Mouse (Mus musculus) duodenum, adult 2 months (tissue): ENCODE measurements around the gene Olfr1383. TPM values are rescaled to one million over a fixed set of nuclear protein-coding genes. Genes with fewer than 3 reads are reported as not detected.

Experiments used
- polyA plus RNA-seq: library from polyadenylated mRNA; depleted of rRNA; stranded (reverse); fragments of >200 nt; gene quantifications from 2 replicates; pipeline ENCODE4 v1.2.3, GENCODE M21; 2012; ENCODE audit warnings: low replicate concordance; rRNA removed

Olfr1383 gene
- not detected in 2 replicates for polyA plus RNA-seq

DNA sequence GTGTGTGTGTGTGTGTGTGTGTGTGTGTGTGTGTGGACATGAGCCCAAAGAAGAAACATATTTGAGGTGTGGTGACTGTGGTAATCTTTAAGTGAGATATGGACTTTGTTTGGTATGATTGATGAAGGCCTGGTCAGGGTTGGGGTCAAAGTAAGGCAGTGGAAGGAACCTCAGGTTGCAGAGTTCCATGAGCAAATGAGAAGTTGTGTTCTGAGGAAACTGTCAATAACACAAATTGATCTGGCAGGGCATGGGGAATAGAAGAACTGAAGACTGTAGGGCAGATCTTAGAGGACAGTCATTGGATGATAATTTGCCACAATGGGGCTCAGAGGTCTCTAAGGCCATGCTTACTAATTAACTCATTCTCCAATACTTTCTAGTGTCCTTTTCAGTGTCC, at the start of gene Olfr1383:
Gene Olfr1383, plus strand, starts transcription at position 301 of the 400 bp plus-strand sequence.

DNA sequence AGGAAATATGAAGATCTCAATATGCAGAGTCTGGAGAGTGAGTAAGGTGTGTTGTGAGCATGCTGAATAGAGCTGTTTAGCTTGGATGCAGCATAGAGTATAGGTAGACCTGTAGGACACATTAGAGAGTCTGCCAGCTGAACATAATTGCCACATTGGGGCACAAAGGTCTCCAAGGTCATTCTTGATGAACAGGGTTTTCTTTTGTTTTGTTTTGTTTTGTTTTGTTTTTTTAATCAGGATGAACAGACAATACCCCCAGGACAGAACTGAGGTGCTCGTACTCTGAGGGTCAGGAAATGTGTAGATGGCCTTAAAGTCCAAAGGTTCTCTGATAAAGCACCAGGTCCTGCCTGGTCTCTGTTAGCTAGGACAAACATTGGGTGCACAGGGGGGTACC, 30.7 kb upstream of the Olfr1383 start, which contains the start of gene Olfr1385:
Gene Olfr1385, plus strand, starts transcription at position 301 of the 400 bp plus-strand sequence.

DNA sequence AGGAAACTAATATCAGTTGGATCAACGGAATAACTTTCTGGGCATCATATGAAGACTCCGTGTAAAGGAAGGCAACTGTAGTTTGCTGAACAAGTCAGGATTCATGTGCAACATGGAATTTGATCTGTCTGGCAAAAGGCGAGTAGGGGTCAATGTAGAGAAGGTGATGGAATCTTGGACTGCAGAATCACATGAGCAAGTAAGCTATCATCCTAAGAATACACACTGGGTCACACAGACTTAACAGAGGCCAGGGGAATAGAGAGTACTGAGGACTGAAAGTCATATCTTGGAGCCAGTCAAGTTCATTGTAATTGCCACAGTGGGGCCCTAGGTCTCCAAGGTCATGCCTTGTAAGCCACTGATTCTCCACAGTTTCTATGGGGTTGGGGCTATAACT, 8.5 kb downstream of the Olfr1383 start, which contains the start of gene Olfr1382:
Gene Olfr1382, plus strand, starts transcription at position 301 of the 400 bp plus-strand sequence.

DNA sequence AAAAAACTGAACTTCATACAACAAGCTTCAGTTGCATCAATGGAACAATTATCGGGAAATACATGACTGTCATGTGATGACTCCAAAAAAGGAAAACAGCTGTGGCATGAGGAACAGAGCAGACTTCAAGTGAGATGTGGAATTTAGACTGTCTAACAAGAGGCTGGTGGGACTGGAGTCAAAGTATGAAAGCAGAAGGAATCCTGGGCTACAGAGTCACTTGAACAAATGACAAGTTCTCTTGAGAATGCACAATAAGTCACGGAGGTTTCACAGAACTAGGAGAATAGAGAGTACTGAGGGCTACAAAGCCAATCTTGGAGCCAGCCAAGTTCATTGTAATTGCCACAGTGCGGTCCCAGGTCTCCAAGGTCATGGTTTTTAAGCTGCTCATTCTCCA, 23.7 kb downstream of the Olfr1383 start, which contains the start of gene Olfr1381:
Gene Olfr1381, plus strand, starts transcription at position 301 of the 400 bp plus-strand sequence.

DNA sequence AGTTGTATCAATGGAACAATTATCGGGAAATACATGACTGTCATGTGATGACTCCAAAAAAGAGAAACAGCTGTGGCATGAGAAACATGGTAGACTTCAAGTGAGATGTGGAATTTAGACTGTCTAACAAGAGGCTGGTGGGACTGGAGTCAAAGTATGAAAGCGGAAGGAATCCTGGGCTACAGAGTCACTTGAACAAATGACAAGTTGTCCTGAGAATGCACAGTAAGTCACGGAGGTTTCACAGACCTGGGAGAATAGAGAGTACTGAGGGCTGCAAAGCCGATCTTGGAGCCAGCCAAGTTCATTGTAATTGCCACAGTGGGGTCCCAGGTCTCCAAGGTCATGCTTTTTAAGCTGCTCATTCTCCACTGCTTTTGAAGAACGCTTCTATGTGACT, 37.1 kb downstream of the Olfr1383 start, which contains the start of gene Olfr1380:
Gene Olfr1380, plus strand, starts transcription at position 301 of the 400 bp plus-strand sequence.

Other genes starting within 250 kb of the Olfr1383 start
- gene Olfr1393, start 241.3 kb upstream of the Olfr1383 start, polyA plus RNA-seq: 0.27 TPM in 1 of 2 replicates, not detected in the other
- gene Olfr1392, start 234.4 kb upstream of the Olfr1383 start, polyA plus RNA-seq: 0.05 TPM in 1 of 2 replicates, not detected in the other
- gene Olfr10, start 214.9 kb upstream of the Olfr1383 start, polyA plus RNA-seq: not detected in 2 replicates
- gene Olfr1391, start 196.9 kb upstream of the Olfr1383 start, polyA plus RNA-seq: not detected in 2 replicates
- not detected in 2 replicates for gene Olfr1390, start 184.5 kb upstream of the Olfr1383 start, polyA plus RNA-seq
- not detected in 2 replicates for gene Olfr1389, start 96.6 kb upstream of the Olfr1383 start, polyA plus RNA-seq
- not detected in 2 replicates for gene Olfr1388, start 83.0 kb upstream of the Olfr1383 start, polyA plus RNA-seq
- gene Olfr1387, start 64.3 kb upstream of the Olfr1383 start, polyA plus RNA-seq: not detected in 2 replicates
- gene Olfr1386, start 54.6 kb upstream of the Olfr1383 start, polyA plus RNA-seq: not detected in 2 replicates
- not detected in 2 replicates for gene Olfr1385, start 30.6 kb upstream of the Olfr1383 start, polyA plus RNA-seq
- gene Olfr1384, start 12.9 kb upstream of the Olfr1383 start, polyA plus RNA-seq: not detected in 2 replicates
- not detected in 2 replicates for gene Olfr1382, start 8.6 kb downstream of the Olfr1383 start, polyA plus RNA-seq
- gene Olfr1381, start 23.8 kb downstream of the Olfr1383 start, polyA plus RNA-seq: not detected in 2 replicates
- not detected in 2 replicates for gene Olfr1380, start 37.2 kb downstream of the Olfr1383 start, polyA plus RNA-seq
- gene Flt4, start 89.6 kb downstream of the Olfr1383 start, polyA plus RNA-seq: 4.3 and 4.4 TPM in 2 replicates
- gene Scgb3a1, start 144.0 kb downstream of the Olfr1383 start, polyA plus RNA-seq: 9.7 and 22.7 TPM in 2 replicates
- 1.4 and 1.7 TPM in 2 replicates for gene Cnot6, start 193.1 kb downstream of the Olfr1383 start, polyA plus RNA-seq